Mouse (Mus musculus) adipocyte (in vitro differentiated cells): Measurements from ENCODE around the gene Gm21973.

Source experiments
- DNase-seq: peaks from one replicate; pipeline ENCODE4 v3.0.0-alpha.2; 2016; ENCODE audit warnings: low spot score

The Gm21973 gene

GRCm38 (mm10) chr15:10400415-10400814 lies 75.2 kb downstream of the Gm21973 start:
- DNase-seq, result peak; percentile 61

- DNase-seq, result no peak
Observed at GRCm38 (mm10) chr15:10409842-10410241, 84.7 kb downstream of the Gm21973 start.

- DNase-seq, result no peak
Observed at GRCm38 (mm10) chr15:10410881-10411280, 85.7 kb downstream of the Gm21973 start.

- no peak for DNase-seq
Observed at GRCm38 (mm10) chr15:10413656-10414055, 88.5 kb downstream of the Gm21973 start.

- DNase-seq, result no peak
Observed at GRCm38 (mm10) chr15:10421138-10421784, 96.1 kb downstream of the Gm21973 start.

- DNase-seq, result no peak
Observed at GRCm38 (mm10) chr15:10421785-10422144, 96.6 kb downstream of the Gm21973 start.
